Mouse (Mus musculus) left cerebral cortex, adult 6 months (tissue): ENCODE results near the gene Bcl3. TPM values are rescaled to one million over a fixed set of nuclear protein-coding genes. Genes with fewer than 3 reads are reported as not detected.

Experiments
- long read RNA-seq, 2 experiments: library from polyadenylated mRNA; unstranded; transcript quantifications; one replicate each; pipeline ENCODE4 v2.0.0; 2019 to 2020
- polyA plus RNA-seq: library from polyadenylated mRNA; unstranded; fragments of <200 nt; fragmentation: Nextera tagmentation; gene quantifications from 2 replicates; pipeline ENCODE4 v1.2.3, GENCODE M21; 2021

Gene Bcl3
- polyA plus RNA-seq, result 0.25 and 0.68 TPM in 2 replicates
- long read RNA-seq, experiment 1, result 0 reads
- long read RNA-seq, experiment 2, result 0 reads

DNA sequence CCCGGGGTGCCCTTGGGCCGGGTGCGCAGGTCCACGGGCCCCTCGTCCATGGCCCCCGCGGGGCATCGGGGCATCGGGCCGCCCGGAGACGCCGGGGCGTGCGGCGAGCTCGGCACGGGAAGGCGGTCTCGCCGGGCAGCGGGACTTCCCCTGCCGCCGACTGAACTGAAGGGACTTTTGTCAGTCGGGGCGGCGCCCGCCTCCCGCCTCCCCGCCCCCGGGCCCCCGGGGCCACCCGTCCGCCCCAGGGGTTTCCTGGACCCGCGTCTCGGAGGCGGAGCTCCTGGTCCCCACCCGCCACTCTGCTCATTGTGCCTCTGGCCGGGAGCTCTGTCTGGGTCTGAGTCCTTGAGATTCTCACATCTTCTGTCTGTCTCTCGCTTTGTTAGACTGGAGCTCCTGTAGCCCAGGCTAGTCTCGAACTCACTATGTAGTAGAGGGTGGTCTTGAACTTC lies at the start of gene Bcl3:
TSS of gene Bcl3 (minus strand) at position 167 of the 455 bp plus-strand sequence.

DNA sequence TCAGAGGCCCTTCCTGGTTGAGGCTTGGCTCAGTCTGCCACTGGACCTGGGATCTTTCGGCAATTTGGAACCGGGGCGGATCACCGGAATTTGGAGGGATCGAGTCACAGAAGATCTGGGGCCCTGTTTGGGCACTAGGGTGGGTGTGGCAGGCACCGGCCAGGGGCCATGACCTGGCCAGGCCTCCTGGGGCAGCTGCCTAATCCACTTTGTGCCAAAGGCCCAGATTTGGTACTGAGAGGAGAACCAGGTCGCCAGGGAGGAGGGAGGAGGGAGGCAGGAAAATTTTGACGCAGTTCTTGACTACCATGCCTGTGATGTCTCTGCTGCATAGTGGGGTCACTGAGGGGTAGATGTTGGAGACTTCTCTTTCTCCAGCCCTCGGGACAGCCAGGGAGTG lies 38.6 kb upstream of the Bcl3 start, which contains the start of gene Ceacam16:
TSS of gene Ceacam16 (minus strand) at position 101 of the 400 bp plus-strand sequence.

DNA sequence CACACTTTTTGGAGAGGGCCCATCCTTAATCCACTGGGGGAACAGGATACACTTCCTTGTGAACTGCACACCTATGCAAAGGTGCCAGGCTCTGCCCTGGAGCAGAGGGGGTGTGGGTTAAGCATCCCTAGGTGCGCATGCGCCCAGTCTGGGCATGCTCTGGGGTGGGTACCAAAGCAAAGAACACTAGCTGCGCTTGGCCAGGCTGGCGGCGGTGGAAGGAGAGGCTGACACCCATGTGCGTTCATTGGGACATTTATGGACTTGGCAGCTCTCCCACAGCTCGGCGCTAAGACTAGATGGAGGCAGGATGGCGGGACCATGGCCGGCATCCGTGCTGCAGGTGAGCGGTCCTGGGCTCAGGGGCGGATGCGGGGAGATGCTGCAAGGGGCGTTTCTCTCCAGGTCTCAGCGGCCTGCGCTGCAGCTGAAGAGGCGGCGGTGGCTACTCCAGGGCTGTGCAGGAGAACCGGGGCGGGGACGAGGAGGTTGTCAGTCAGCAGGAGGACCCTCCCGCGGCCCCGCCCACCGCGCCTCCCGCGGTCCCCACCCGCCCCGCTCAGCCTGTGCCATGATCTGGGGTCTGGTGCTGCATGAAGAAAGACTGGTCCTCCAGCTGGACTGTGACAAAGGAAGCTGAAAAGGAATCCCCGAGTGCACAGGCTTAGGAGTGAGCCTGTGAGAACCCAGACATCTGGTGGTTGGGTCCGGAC lies 29.4 kb upstream of the Bcl3 start, which contains the start of gene Gm19345:
TSS of gene Gm19345 (plus strand) at position 146 of the 713 bp plus-strand sequence.

DNA sequence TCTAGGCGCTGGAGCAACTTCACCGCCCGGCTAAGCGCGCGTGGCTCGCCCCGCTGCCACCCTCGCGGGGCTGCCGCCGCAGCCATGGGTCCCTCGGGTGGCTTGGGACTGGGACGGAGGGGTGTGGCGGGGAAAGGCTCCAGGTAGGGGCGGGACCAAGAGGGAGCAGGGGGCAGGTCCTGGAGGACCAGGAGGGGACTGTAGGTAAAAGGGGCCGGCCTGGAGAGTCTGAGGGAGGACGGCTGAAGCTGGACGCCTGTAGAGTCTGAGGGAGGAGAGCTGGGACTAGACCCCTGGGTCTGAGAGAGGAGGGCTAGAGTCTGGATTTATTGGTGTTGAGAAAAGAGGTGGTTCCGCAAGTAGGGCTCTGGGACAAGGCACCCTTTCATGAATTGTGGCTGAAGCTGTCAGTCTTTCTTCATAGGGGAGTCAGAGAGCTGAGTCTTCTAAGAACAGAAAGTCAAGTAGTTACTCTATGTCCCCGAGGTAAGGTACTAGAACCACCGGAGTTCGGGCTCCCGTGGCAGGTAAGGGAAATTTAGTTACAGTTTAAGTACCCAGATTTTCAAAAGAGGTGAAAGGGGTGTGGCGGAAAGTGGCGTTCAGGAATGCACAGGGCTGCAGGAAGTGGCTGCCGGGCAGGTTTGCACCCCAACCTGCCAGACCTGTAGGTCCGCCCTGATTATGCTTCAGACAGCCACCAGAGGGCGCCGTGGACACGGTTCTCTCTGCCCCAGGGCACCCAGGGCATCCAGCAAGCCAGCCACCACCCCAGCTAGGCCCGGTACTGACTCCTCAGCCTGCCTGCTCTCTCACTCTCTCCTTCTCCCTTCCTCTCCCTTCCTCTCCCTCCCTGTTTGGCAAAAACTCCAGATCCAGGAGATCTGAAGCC lies 25.6 kb downstream of the Bcl3 start, which contains the start of gene Cblc:
TSS of gene Cblc (minus strand) at position 113 of the 892 bp plus-strand sequence.

DNA sequence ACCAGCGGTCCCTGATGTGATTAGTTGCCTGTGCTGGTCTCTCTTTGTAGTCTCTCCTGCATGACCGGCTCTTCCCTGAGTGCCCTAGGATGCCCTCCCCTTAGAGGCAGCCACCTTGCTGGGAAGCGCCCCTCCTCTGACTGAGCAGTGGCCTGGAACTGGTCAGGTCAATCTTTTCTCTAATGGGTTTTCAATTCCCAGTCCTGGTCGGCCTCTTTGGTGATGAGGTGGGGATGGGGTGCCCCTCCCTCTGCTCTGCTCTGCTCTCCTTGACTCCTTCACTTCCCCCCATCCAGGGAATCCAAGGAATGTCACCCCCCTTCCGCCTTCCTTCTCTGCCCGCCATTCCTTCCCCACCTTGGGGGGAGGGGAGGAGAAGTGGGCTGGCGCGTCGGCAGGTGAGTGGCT lies 51.6 kb downstream of the Bcl3 start, which contains the start of gene Bcam:
TSS of gene Bcam (minus strand) at position 33 of the 408 bp plus-strand sequence.

Other genes with a start within 250 kb of the Bcl3 start
- 3.1 and 3.6 TPM in 2 replicates for gene Zfp296, start 245.5 kb downstream of the Bcl3 start, polyA plus RNA-seq
- gene Gemin7, start 245.2 kb downstream of the Bcl3 start, polyA plus RNA-seq, result 140 and 141 TPM in 2 replicates
- 9.7 and 15.1 TPM in 2 replicates for gene Clasrp, start 218.3 kb downstream of the Bcl3 start, polyA plus RNA-seq
- gene Relb, start 193.3 kb downstream of the Bcl3 start, polyA plus RNA-seq, result 5.7 and 8.2 TPM in 2 replicates
- 86.9 and 119 TPM in 2 replicates for gene Clptm1, start 157.7 kb downstream of the Bcl3 start, polyA plus RNA-seq
- gene Apoc2, start 144.8 kb downstream of the Bcl3 start, polyA plus RNA-seq, result not detected in 2 replicates
- gene Gm44805, start 141.3 kb downstream of the Bcl3 start, polyA plus RNA-seq, result not detected in 2 replicates
- not detected in 2 replicates for gene Apoc4, start 141.3 kb downstream of the Bcl3 start, polyA plus RNA-seq
- 1.7 and 5.7 TPM in 2 replicates for gene Apoc1, start 130.1 kb downstream of the Bcl3 start, polyA plus RNA-seq
- 7,501 and 8,830 TPM in 2 replicates for gene Apoe, start 123.6 kb downstream of the Bcl3 start, polyA plus RNA-seq
- 148 and 163 TPM in 2 replicates for gene Tomm40, start 107.3 kb downstream of the Bcl3 start, polyA plus RNA-seq
- gene Nectin2, start 72.3 kb downstream of the Bcl3 start, polyA plus RNA-seq, result 5.5 and 5.7 TPM in 2 replicates
- 6.3 and 14.9 TPM in 2 replicates for gene Bcam, start 51.8 kb downstream of the Bcl3 start, polyA plus RNA-seq
- gene Cblc, start 26.0 kb downstream of the Bcl3 start, polyA plus RNA-seq, result 0.18 TPM in 1 of 2 replicates, not detected in the other
- 3.5 and 4.1 TPM in 2 replicates for gene Gm19345, start 29.2 kb upstream of the Bcl3 start, polyA plus RNA-seq
- gene Ceacam16, start 38.5 kb upstream of the Bcl3 start, polyA plus RNA-seq, result 0.09 TPM in 1 of 2 replicates, not detected in the other
- gene Ceacam19, start 65.2 kb upstream of the Bcl3 start, polyA plus RNA-seq, result not detected in 2 replicates
- 1.2 and 1.4 TPM in 2 replicates for gene Pvr, start 98.4 kb upstream of the Bcl3 start, polyA plus RNA-seq
- not detected in 2 replicates for gene Igsf23, start 128.0 kb upstream of the Bcl3 start, polyA plus RNA-seq
- 0.13 TPM in 1 of 2 replicates, not detected in the other for gene Ceacam20, start 142.6 kb upstream of the Bcl3 start, polyA plus RNA-seq
- not detected in 2 replicates for gene Nlrp9b, start 168.7 kb upstream of the Bcl3 start, polyA plus RNA-seq